Mouse (Mus musculus): ENCODE measurements at regions not wholly inside any gene's neighbourhood (a gene's known extent, or its start where the extent isn't known, plus 50 kb on each side); places are given as distances from the start of the nearest gene placed in this dataset.

- Histone ChIP-seq H3K4me3 (ENCODE audit: insufficient read depth, low read length) (no peak overlapping the region), H3K4me1 (ENCODE audit: control insufficient read depth, insufficient read depth, low read length) (peaks cover 9% of the 10 kb centered on the region), H3K27ac (ENCODE audit: insufficient read depth, low read length) (no peak overlapping the region)
- TF ChIP-seq CTCF (IDR thresholded peaks at IDR 0.05; ENCODE audit: borderline replicate concordance, insufficient read depth, low read length) (no peak), POLR2A (IDR thresholded peaks at IDR 0.05; ENCODE audit: low read depth, low read length) (no peak)
Observed at GRCm38 (mm10) chr11:52537819-52538435, 141.7 kb downstream of the 9530068E07Rik start.

- Histone ChIP-seq H3K27ac (ENCODE audit: insufficient read depth, low read length) (no peak overlapping the region), H3K4me1 (ENCODE audit: control insufficient read depth, insufficient read depth, low read length) (peaks cover 9% of the 10 kb centered on the region), H3K4me3 (ENCODE audit: insufficient read depth, low read length) (no peak overlapping the region)
- no peak for TF ChIP-seq POLR2A (IDR thresholded peaks at IDR 0.05; ENCODE audit: low read depth, low read length)
- TF ChIP-seq CTCF (IDR thresholded peaks at IDR 0.05; ENCODE audit: borderline replicate concordance, insufficient read depth, low read length) = no peak
Observed at GRCm38 (mm10) chr11:52541210-52541609, 145.0 kb downstream of the 9530068E07Rik start.

GRCm38 (mm10) chr11:52551451-52551850 is 155.2 kb downstream of the 9530068E07Rik start:
- H3K27ac ChIP-seq (ENCODE audit: insufficient read depth, low read length) = no peak overlapping the region
- TF ChIP-seq CTCF (IDR thresholded peaks at IDR 0.05; ENCODE audit: borderline replicate concordance, insufficient read depth, low read length) (no peak), POLR2A (IDR thresholded peaks at IDR 0.05; ENCODE audit: low read depth, low read length) (no peak)
- peaks cover 5% of the 10 kb centered on the region for H3K4me1 ChIP-seq (ENCODE audit: control insufficient read depth, insufficient read depth, low read length)
- no peak overlapping the region for H3K4me3 ChIP-seq (ENCODE audit: insufficient read depth, low read length)

- Histone ChIP-seq H3K4me3 (ENCODE audit: insufficient read depth, low read length) (no peak overlapping the region), H3K27ac (ENCODE audit: insufficient read depth, low read length) (no peak overlapping the region), H3K4me1 (ENCODE audit: control insufficient read depth, insufficient read depth, low read length) (peaks cover 5% of the 10 kb centered on the region)
- no peak for TF ChIP-seq POLR2A (IDR thresholded peaks at IDR 0.05; ENCODE audit: low read depth, low read length)
- TF ChIP-seq CTCF (IDR thresholded peaks at IDR 0.05; ENCODE audit: borderline replicate concordance, insufficient read depth, low read length) = no peak
Observed at GRCm38 (mm10) chr11:52552860-52553259, 156.6 kb downstream of the 9530068E07Rik start.

GRCm38 (mm10) chr11:52557836-52558235 is 161.6 kb downstream of the 9530068E07Rik start:
- H3K27ac ChIP-seq (ENCODE audit: insufficient read depth, low read length) = no peak overlapping the region
- no peak for TF ChIP-seq POLR2A (IDR thresholded peaks at IDR 0.05; ENCODE audit: low read depth, low read length)
- no peak for TF ChIP-seq CTCF (IDR thresholded peaks at IDR 0.05; ENCODE audit: borderline replicate concordance, insufficient read depth, low read length)
- no peak overlapping the region for H3K4me3 ChIP-seq (ENCODE audit: insufficient read depth, low read length)
- H3K4me1 ChIP-seq (ENCODE audit: control insufficient read depth, insufficient read depth, low read length) = no peaks in the 10 kb centered on the region

GRCm38 (mm10) chr11:52558782-52559181 is 162.6 kb downstream of the 9530068E07Rik start:
- TF ChIP-seq CTCF (IDR thresholded peaks at IDR 0.05; ENCODE audit: borderline replicate concordance, insufficient read depth, low read length) = no peak
- no peak for TF ChIP-seq POLR2A (IDR thresholded peaks at IDR 0.05; ENCODE audit: low read depth, low read length)
- no peak overlapping the region for H3K27ac ChIP-seq (ENCODE audit: insufficient read depth, low read length)
- H3K4me3 ChIP-seq (ENCODE audit: insufficient read depth, low read length) = no peak overlapping the region
- no peaks in the 10 kb centered on the region for H3K4me1 ChIP-seq (ENCODE audit: control insufficient read depth, insufficient read depth, low read length)

GRCm38 (mm10) chr11:52561281-52561680 is 165.1 kb downstream of the 9530068E07Rik start:
- no peak overlapping the region for H3K27ac ChIP-seq (ENCODE audit: insufficient read depth, low read length)
- no peaks in the 10 kb centered on the region; the same call in 1 of the 2 replicates for H3K4me1 ChIP-seq (ENCODE audit: control insufficient read depth, insufficient read depth, low read length)
- no peak for TF ChIP-seq POLR2A (IDR thresholded peaks at IDR 0.05; ENCODE audit: low read depth, low read length)
- no peak for TF ChIP-seq CTCF (IDR thresholded peaks at IDR 0.05; ENCODE audit: borderline replicate concordance, insufficient read depth, low read length)
- H3K4me3 ChIP-seq (ENCODE audit: insufficient read depth, low read length) = no peak overlapping the region

GRCm38 (mm10) chr11:52565457-52565856 is 169.2 kb downstream of the 9530068E07Rik start:
- TF ChIP-seq POLR2A (IDR thresholded peaks at IDR 0.05; ENCODE audit: low read depth, low read length) = no peak
- TF ChIP-seq CTCF (IDR thresholded peaks at IDR 0.05; ENCODE audit: borderline replicate concordance, insufficient read depth, low read length) = no peak
- Histone ChIP-seq H3K4me1 (ENCODE audit: control insufficient read depth, insufficient read depth, low read length) (no peaks in the 10 kb centered on the region; the same call in 1 of the 2 replicates), H3K4me3 (ENCODE audit: insufficient read depth, low read length) (no peak overlapping the region), H3K27ac (ENCODE audit: insufficient read depth, low read length) (no peak overlapping the region)

- TF ChIP-seq CTCF (IDR thresholded peaks at IDR 0.05; ENCODE audit: borderline replicate concordance, insufficient read depth, low read length) = no peak
- TF ChIP-seq POLR2A (IDR thresholded peaks at IDR 0.05; ENCODE audit: low read depth, low read length) = no peak
- Histone ChIP-seq H3K4me1 (ENCODE audit: control insufficient read depth, insufficient read depth, low read length) (no peaks in the 10 kb centered on the region; the same call in 1 of the 2 replicates), H3K27ac (ENCODE audit: insufficient read depth, low read length) (no peak overlapping the region), H3K4me3 (ENCODE audit: insufficient read depth, low read length) (no peak overlapping the region)
Observed at GRCm38 (mm10) chr11:52566026-52566425, 169.8 kb downstream of the 9530068E07Rik start.

- Histone ChIP-seq H3K4me3 (ENCODE audit: insufficient read depth, low read length) (no peak overlapping the region), H3K27ac (ENCODE audit: insufficient read depth, low read length) (no peak overlapping the region), H3K4me1 (ENCODE audit: control insufficient read depth, insufficient read depth, low read length) (no peaks in the 10 kb centered on the region; the same call in 1 of the 2 replicates)
- no peak for TF ChIP-seq POLR2A (IDR thresholded peaks at IDR 0.05; ENCODE audit: low read depth, low read length)
- TF ChIP-seq CTCF (IDR thresholded peaks at IDR 0.05; ENCODE audit: borderline replicate concordance, insufficient read depth, low read length) = no peak
Observed at GRCm38 (mm10) chr11:52567945-52568687, 171.9 kb downstream of the 9530068E07Rik start.

Data from embryonic fibroblast, embryonic 13.5 days (primary cell).